In the genomic region with DNA sequence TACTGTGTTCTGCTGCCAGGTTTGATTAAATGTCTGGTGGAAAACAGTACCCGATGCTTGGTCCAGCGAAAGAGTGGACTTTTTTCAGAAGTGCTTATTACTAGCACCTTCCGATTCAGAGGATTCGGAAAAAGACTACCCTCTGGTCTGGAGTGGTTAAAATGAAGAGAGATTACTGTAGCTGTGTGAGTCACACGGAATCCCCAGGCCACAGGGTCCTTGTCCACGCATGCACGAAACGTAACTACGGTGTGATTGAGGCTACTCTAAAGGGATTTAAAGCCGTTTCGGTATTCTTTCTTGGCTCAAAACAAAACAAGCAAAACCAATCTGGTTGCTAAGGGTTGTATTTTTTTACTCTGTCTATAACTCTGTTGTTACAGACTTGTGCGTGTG, we compare ENCODE assay signal across 8 mouse cellular contexts. TPM values are rescaled to one million over a fixed set of nuclear protein-coding genes. Genes with fewer than 3 reads are reported as not detected.
DNase-seq lines count a peak whose midpoint lies in the region; ATAC-seq lines count a peak whose summit lies in the region.

No protein-coding gene starts in this region.

- H3K27ac ChIP-seq in limb, embryonic 10.5 days = no peak overlapping the region

- H3K36me3 ChIP-seq in megakaryocyte, embryonic 14.5 days (replicated peaks; ENCODE audit: low read length) = no peaks in the 10 kb centered on the region
- no peaks in the 10 kb centered on the region for H3K36me3 ChIP-seq in limb, embryonic 10.5 days
- H3K36me3 ChIP-seq in splenic B cell, adult 2 months (ENCODE audit: control insufficient read depth, insufficient read depth, low read length, poor library complexity, severe bottlenecking) = no peaks in the 10 kb centered on the region

- peaks cover 22% of the 10 kb centered on the region for H3K4me1 ChIP-seq in megakaryocyte, embryonic 14.5 days
- peaks cover 33% of the 10 kb centered on the region for H3K4me1 ChIP-seq in limb, embryonic 10.5 days

- intact Hi-C loops in left cerebral cortex, postnatal 10 days (cut with DNase I) = no loop called here

- no peaks in the 10 kb centered on the region; the same call in 1 of the 2 replicates for H3K9me3 ChIP-seq in megakaryocyte, embryonic 14.5 days
- no peaks in the 10 kb centered on the region for H3K9me3 ChIP-seq in limb, embryonic 10.5 days (replicated peaks)

- peak overlapping the region; percentile 93 for H3K4me3 ChIP-seq in megakaryocyte, embryonic 14.5 days (replicated peaks)
- H3K4me3 ChIP-seq in limb, embryonic 10.5 days = peak overlapping the region; percentile 66

- peak; percentile 12; the same call in 1 of the 2 replicates for ATAC-seq in cerebellum, adult (ENCODE audit: insufficient number of reproducible peaks, low FRiP score, low TSS enrichment)
- no peak for ATAC-seq in megakaryocyte, adult 5-6 weeks (ENCODE audit: poor library complexity, severe bottlenecking)

- WGBS in limb, embryonic 10.5 days = 6% methylated on average over 12 of the region's 12 CpGs

- DNase-seq in cerebellum, adult 11 months = no peak
- no peak for DNase-seq in limb, embryonic 10.5 days (ENCODE audit: low spot score)
- peak; percentile 13 for DNase-seq in splenic B cell, adult 2 months (ENCODE audit: low read depth, low spot score)
- DNase-seq in left cerebral cortex, postnatal 10 days (ENCODE audit: extremely low spot score in 1 of 2, low spot score in 2 of 2) = no peak
- DNase-seq in left cerebral cortex, adult 8-10 months (ENCODE audit: low spot score in 2 of 2) = no peak

- H3K27me3 ChIP-seq in megakaryocyte, embryonic 14.5 days (replicated peaks) = peaks cover 61% of the 10 kb centered on the region
- peaks cover 74% of the 10 kb centered on the region for H3K27me3 ChIP-seq in limb, embryonic 10.5 days (ENCODE audit: low read depth, poor library complexity, severe bottlenecking)
- H3K27me3 ChIP-seq in splenic B cell, adult 2 months (ENCODE audit: control insufficient read depth, insufficient read depth, low read length, poor library complexity, severe bottlenecking) = no peaks in the 10 kb centered on the region; the same call in 1 of the 2 replicates

RNA-seq across cellular contexts. Expression of gene Ocln, which starts 0.5 kb away (rescaled TPM):
- polyA plus RNA-seq in megakaryocyte, embryonic 14.5 days (2012; ENCODE audit: insufficient read depth, low replicate concordance) = not detected in 2 replicates
- not detected in 2 replicates for total RNA-seq in megakaryocyte, adult 5-6 weeks (2015)
- not detected in 2 replicates for total RNA-seq in megakaryocyte, adult 5-6 weeks (2017)
- polyA plus RNA-seq in limb, embryonic 10.5 days (2016; fragmentation: Nextera tagmentation; extraction: Ambion mirVana) = 1.3 and 1.8 TPM in 2 replicates
- total RNA-seq in left cerebral cortex, postnatal 10 days (2021) = 1 to 10 TPM; 9.5 to 9.6 TPM
- 10 to 100 TPM in 1 of 4 experiments, 1 to 10 TPM in 3; 7.4 to 12.2 (median 8.2) TPM for total RNA-seq in left cerebral cortex, adult 8-10 months (2022)

Comparison
In these comparisons a context has a peak if more than half of its experiments do, and no peak if none do; other contexts are left out.
1. RNA of gene Ocln, which starts 0.5 kb away (total RNA-seq): 9.5 to 9.6 TPM in left cerebral cortex, postnatal 10 days and 7.4 to 12.2 TPM in left cerebral cortex, adult 8-10 months; not detected in megakaryocyte, adult 5-6 weeks; every median in the first group is over 4 times any median in the second.